Mouse (Mus musculus): ENCODE data around the gene Fndc9. TPM values are rescaled to one million over a fixed set of nuclear protein-coding genes. Genes with fewer than 3 reads are reported as not detected.

The Fndc9 gene
- polyA plus RNA-seq, 2 experiments from 2014 or later, result 0.65 to 0.79 TPM

DNA sequence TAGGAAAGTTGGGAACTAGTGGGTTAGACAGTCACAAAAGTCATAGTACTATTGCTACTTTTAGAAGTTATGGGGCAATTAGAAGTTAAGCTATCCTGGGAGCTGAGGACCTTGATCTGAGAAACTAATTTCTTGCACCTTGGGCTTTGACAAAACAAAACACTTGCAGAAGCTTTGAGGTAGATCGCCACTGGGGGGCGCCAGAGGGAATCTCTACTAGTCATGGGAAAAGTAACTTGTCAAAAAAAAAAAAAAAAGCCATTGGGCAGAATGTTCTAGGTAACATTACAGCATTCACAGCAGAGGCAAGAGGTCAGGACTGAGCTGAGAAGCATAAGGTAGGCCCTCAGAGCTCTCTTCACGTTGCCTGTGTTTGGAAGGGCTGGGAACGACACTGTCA lies 1.6 kb downstream of the Fndc9 start:
- no peak for ATAC-seq

GRCm38 (mm10) chr11:46241150-46241673 lies 5.9 kb downstream of the Fndc9 start:
- ATAC-seq, result no peak

DNA sequence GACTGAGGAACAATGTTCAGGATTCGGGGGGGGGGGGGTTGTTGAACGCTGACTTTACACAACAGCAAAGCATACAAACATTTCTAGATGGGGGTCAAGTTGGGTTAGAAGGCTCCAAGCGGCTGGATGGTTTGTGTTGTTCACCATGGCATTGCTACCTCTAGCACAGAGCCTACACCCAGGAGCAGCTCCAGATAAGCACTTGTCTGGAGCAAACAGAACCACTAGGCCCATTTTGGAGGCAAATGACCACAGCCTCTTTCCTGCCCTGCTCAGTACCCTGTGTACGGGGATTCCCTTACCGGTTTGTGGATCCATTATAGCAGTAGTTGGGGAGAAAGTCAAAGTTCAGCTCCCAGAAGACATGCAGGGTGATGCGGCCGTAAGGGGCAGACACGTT lies 6.7 kb downstream of the Fndc9 start:
- no peak for ATAC-seq

DNA sequence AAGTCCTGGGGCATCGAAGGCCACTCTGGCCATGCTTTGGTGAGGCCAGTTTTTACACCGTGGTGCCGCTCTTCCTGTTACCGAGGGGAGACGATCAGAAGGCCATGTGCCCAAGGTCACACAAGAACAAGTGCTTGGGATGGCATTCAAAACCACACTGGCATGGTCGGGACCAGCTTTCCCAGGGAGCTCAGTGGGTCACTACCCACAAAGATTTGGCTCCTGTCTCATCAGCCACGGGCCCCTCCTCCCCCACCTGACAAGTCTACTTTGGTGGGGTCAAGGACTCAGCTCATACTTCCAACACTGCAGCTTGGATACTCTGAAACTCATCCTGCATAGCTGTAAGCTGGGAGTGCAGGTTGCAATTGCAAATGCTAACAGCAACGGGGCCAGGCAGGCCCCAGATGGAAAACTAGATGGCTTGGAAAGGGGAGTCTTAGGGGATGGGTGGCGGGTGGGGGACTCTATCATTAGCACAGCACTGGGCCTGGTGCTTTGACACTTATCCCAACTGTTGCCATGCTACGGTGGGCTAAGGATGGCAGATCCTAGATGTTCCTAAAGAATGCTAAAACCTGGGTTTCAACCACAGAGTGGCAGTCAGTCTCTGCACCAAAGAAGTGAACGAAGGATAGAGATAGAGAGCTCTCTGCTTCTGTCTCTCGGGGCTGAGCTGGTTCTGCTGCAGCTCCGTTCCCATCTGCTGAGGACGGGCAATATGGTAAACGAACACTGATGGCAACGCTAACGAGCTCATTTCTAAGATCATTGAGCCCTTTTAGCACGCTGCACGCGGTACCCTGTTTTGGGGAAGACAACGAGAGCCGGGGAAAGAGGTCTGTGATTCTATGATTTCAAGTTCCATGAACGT lies 9.6 kb downstream of the Fndc9 start:
- ATAC-seq, result no peak

DNA sequence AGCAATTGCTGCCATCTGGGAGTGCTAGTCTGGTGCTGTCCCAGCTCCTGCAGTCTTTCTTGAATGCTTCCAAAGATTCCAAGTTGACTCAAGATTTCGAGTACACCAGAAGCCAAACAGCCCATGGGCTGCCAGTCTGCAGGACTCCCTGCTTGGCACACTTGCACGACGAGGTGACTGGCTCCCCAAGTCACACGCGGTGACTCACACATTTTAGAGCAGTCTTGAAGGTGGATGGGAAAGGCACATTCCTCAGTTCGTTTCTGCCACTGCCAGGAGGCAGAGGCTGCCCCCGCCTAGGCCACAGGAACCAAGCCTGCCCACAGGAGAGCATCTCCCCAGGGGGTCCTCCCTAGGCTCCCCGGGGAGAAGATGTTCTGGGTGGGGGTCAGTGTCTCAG lies 10.6 kb downstream of the Fndc9 start:
- no peak for ATAC-seq

GRCm38 (mm10) chr11:46246393-46246792 lies 11.1 kb downstream of the Fndc9 start:
- ATAC-seq, result no peak

DNA sequence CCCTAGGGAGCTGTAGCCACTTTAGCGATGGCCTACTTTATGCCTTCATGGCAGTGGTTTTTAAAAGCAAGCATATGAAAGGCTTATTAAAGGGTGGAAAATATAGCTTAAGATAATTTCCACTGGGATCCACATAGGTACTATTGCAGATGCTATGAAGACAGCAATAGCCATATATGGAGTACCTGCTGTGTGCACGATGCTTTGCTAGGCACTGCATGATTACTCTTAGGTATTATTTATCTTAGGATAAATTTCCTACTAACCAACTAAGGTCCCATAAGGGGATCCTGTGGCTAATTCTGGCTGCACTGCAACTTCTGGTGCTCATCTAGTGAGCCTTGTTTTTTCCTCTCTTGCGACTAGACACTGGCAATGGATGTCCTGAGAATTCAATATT lies 13.0 kb downstream of the Fndc9 start:
- no peak for ATAC-seq

- peak; percentile 78 for ATAC-seq
Measured at GRCm38 (mm10) chr11:46251994-46252393, 16.7 kb downstream of the Fndc9 start.

DNA sequence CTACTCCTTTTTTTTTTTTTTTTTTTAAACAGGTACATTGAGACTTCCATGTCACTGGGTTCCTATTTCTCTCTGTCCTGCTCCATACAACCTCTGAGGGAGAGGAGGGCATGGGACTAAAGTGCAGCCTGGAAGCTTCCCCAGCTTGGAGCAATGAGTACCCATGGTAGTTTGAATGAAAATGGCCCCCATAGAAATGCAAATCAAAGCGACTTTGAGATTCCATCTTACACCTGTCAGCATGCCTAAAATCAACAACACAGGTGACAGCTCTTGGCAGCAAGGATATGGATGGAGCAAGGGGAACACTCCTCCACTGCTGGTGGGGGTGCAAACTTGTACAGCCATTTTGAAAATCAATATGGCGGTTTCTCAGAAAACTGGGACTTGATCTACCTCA lies 20.0 kb downstream of the Fndc9 start:
- ATAC-seq, result no peak

GRCm38 (mm10) chr11:46258207-46258606 lies 22.9 kb downstream of the Fndc9 start:
- peak; percentile 51 for ATAC-seq

DNA sequence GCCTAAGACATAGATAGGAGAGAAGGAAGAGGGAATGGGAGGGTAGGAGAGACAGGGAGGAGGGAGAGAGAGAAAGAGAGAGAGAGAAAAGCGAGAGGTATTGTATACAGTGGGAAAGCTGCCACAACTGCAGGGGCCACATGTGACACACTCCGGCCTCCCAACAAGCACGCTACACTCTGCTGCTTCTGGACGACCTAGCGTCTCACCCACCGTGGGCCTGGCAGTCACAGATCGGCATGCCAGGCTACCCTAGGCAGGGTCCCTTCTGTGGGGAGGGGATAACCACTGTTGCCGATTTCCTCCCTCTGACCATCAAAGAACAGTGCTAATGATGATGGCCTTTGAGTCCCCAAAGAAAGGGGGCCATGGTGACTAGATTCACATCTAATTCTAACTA lies 23.4 kb downstream of the Fndc9 start:
- no peak for ATAC-seq

GRCm38 (mm10) chr11:46262854-46263253 lies 27.5 kb downstream of the Fndc9 start:
- no peak for ATAC-seq

DNA sequence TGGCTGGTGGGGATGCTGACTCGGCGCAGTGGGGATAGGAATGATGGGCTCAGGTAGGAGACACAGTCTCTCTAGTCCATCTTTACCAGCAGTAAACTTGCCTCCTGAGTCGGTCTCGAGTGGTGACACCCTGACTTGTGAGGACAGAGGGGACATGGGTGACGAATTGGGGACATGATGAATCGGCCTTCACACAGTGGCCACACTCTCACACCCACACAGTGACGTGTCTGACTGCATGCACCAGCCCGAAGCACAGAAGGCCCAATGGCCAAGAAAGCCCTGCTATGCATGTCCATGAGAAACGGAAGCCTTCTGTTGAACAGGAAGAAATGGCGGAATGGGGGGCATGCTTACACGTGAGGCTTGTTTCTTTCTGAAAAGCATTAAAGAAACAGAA lies 28.0 kb downstream of the Fndc9 start:
- ATAC-seq, result no peak

DNA sequence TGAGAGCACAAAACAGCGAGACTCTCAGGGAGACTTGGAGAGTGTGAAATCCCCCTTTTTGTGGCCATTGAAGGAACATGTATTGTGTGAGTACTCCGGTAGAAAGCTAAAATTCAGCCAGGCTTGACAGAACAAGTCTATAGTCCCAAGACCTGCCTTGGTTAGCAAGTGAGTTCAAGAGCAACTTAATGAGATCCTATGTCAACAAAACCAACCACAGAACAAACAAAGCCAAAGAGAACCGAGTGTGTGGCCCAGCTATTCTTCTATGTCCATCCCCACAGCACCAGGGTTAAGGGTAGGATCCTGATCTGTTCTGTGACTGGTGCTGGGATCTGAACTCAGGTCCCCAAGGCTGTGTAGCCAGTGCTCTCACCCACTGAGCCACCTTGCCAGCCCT lies 29.3 kb downstream of the Fndc9 start:
- ATAC-seq, result no peak

- ATAC-seq, result no peak
Measured at GRCm38 (mm10) chr11:46265031-46265786, 29.9 kb downstream of the Fndc9 start.

DNA sequence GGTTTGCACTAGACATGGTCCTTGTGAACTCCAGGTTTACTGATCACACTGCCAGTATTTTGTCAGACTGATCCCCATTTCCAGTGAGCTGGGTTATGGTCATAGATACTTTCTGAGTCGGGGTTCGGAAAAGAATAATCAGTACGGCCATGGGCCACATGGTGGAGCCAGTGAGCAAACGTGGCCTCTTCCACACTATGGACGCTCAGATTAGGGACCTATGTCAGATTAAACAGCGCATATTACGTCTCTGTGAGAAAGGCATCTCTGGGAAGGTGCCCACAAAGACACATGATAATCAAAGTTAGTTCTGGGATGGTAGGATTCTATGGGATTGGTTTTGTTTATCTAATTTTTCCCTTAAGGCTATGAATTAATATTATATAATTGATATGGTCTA lies 33.7 kb downstream of the Fndc9 start:
- peak; percentile 79 for ATAC-seq

DNA sequence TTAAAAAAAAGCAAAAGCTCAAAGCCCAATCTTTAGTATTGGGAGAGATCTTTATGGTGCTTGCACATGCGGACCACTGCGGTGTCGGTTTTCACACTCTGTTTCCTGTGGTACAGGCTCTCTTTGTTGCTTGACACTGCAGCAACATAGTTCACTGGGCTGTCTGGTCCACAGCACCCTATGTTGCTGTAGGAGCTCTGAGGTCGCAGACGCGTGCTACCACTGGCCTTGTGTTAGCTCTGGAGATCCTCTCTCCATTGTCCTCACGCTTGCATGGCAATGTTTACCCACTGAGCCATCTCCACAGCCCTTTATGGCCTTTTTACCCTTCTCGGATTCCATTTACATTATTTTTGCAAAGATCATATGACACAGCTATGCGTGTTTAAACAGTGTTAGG lies 34.1 kb downstream of the Fndc9 start:
- ATAC-seq, result no peak

GRCm38 (mm10) chr11:46269893-46270292 lies 34.6 kb downstream of the Fndc9 start:
- no peak for ATAC-seq

DNA sequence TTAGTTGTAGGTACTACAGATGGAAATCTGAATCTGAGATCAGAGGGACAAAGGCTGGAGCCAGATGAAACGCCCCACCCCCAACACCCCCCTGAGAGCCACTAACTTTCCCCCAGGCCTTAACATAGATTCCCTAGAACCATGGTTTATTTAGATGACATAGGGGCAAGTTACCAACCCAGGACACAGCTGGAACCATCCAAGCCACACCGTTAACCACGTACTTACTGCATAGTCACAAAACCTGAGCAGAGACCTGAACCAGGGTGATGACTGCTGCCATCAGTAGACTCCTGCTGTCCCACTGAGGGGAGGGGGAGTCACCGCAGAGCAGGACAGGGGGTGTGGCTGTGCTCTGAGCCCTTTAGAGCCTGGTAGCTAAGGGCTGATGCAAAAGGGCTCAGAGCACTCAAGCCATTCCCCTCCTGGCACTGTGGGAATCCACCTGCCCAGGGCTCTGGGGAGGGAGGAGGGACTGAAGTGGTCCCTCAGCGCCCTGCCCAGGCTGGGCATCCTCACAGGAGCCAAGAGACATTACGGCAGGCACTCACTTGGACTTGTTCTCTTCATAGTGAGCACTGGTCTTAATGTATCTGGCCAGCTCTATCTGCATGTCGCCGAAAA lies 36.8 kb downstream of the Fndc9 start:
- no peak for ATAC-seq

DNA sequence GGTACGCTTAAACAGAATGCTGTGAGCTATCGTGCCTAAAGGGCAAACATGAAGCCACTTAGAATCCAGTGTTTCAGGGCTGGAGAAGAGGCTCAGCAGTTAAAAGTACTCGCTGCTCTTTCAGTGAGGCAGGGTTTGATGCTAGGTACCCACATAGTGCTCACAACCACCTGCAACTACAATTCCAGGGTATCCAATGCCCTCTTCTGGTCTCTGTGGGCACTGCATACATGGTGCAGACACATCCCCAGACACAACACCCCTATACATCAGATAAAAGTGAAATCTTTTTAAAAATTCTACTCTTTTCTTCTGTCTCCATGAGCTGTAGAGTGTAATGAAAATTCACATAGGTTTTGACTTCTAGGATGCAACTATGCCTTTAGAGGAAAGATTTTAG lies 38.6 kb downstream of the Fndc9 start:
- ATAC-seq, result no peak

DNA sequence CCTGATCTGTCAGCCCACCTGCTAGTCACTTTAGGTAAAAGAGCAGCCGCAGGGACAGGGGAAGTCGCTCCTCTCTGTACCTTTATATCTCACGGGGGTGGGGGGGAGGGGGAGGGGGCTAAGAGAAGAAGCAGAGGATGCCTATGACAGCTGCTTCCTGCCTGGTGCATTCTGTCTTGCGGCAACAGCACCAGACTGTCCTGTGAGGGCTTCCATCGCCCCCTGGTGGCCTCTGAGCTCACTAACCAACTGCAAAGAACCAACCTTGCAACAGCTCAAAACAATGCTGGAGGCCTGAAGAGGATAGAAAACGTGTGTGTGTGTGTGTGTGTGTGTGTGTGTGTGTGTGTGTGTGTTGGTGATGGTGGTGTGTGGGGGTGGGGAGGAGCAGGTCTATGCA lies 40.0 kb downstream of the Fndc9 start:
- ATAC-seq, result peak; percentile 96

GRCm38 (mm10) chr11:46276168-46276567 lies 40.8 kb downstream of the Fndc9 start:
- ATAC-seq, result no peak

DNA sequence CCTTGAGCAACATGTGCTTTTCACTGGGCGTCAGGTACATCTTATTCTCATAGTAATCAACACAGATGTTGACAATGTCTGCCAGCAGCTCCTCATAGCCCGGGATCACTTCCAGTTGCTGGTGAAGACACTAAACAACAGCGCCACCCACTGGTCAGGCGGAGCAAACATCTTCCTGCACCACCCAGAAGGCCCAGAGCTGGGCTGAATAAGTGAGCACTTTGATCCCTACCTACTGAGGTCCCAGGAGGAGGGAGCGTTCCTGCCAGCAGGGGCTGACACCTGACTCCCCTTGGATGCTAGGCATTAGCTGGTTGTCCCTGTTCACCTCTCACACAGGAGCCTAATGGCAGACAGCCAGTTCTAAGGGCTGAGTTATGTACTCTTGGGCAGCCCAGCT lies 41.4 kb downstream of the Fndc9 start:
- no peak for ATAC-seq
